Mouse (Mus musculus): ENCODE measurements at regions not wholly inside any gene's neighbourhood (a gene's known extent, or its start where the extent isn't known, plus 50 kb on each side); places are given as distances from the start of the nearest gene placed in this dataset.

DNA sequence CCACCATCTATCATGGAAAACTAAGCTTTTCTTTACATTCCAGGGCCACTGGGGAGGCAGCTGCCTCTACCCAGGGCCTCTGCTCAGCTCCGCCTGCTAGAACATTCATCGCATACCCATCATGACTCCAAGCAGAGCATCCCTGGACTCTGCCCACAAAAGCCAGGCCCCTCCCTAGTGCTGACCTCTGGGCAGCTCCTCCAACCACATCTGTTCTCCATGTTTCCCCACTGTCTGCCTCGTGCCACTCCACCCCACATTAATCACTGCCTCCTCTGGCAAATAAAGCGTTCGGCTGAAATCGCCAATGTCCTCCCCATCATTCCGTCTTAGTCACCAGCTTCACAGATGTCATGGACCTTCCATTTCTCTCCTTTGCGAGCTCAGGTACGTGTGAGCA, 96.2 kb upstream of the Cops8 start:
- peaks cover 16% of the 10 kb centered on the region for H3K4me1 ChIP-seq (ENCODE audit: control insufficient read depth, insufficient read depth, low read length)
- H3K36me3 ChIP-seq (ENCODE audit: control insufficient read depth, insufficient read depth, low read length) = no peaks in the 10 kb centered on the region
- DNase-seq (ENCODE audit: low spot score) (no peak), ATAC-seq (ENCODE audit: insufficient number of reproducible peaks, low FRiP score, low TSS enrichment, low read depth) (no peak)
- no peak overlapping the region for H3K9ac ChIP-seq (ENCODE audit: low read length)
- WGBS = 38% methylated on average over 9 of the region's 9 CpGs
- no peaks in the 10 kb centered on the region for H3K27me3 ChIP-seq (ENCODE audit: control insufficient read depth, insufficient read depth, low read length)
- H3K4me3 ChIP-seq (ENCODE audit: low read depth, low read length) = no peak overlapping the region
- no peak overlapping the region for H3K27ac ChIP-seq (replicated peaks; ENCODE audit: low read depth, low read length)
- 0 out of 2 replicates have a peak overlapping the region, but pooled peaks have one; percentile 2 for H3K4me2 ChIP-seq (ENCODE audit: low read depth, severe bottlenecking)
- no peaks in the 10 kb centered on the region for H3K9me3 ChIP-seq (ENCODE audit: control insufficient read depth, low read length)

DNA sequence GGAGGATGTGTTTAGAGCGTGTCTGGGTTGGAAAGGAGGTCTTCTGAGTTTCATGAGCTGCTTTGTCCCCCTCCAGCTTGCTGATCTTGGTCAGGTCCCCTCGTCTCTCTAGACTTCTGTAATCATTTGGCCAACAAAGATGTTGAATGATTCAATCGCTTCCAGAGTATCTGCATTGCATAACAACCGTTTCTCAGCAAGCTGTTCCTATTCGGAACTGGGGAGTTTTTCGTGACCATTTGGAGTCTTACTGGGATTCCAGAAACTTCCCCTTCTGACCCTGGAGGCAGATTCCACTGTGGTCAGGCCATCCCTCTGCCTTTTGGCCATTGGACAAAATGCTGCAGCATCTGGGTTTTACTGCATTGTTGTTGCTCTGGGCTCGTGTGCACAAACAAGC, 93.4 kb upstream of the Cops8 start:
- DNase-seq (ENCODE audit: low spot score) = no peak
- WGBS = 85% methylated on average over 7 of the region's 7 CpGs
- no peaks in the 10 kb centered on the region for H3K9me3 ChIP-seq (ENCODE audit: control insufficient read depth, low read length)

DNA sequence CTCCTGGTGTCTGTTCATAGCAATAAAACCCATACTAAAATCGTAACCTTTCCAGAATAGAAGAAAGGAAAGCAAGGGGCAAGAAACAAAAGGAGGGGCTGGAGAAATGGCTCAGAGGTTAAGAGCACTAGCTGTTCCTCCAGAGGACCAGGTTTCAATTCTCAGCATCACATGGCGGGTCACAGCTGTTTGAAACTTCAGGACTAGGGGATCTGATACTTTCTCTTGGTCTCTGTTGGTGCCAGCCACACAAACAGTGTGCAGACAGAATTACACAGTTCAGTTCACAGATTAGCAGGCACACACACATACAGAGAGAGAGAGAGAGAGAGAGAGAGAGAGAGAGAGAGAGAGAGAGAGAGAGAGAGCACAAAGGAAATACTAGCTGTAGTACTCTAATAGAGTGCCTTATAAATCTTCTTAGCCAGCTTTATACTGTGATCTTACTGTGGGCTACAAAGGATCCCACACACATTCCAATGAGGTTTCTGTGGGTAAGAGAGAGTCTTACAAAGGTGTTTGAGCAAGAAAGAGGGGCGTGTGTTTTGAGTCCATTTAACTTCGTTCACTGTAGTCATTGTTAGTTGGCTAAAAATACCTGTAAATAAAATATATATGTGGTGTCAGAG, 89.2 kb upstream of the Cops8 start:
- no peak overlapping the region for H3K4me2 ChIP-seq (ENCODE audit: low read depth, severe bottlenecking)
- no peak for DNase-seq (ENCODE audit: low spot score)
- H3K9me3 ChIP-seq (ENCODE audit: control insufficient read depth, low read length) = no peaks in the 10 kb centered on the region
- H3K4me1 ChIP-seq (ENCODE audit: control insufficient read depth, insufficient read depth, low read length) = peaks cover 1% of the 10 kb centered on the region; the same call in 1 of the 2 replicates
- H3K27me3 ChIP-seq (ENCODE audit: control insufficient read depth, insufficient read depth, low read length) = no peaks in the 10 kb centered on the region
- 73% methylated on average over 4 of the region's 4 CpGs for WGBS
- no peak overlapping the region for H3K27ac ChIP-seq (replicated peaks; ENCODE audit: low read depth, low read length)
- H3K4me3 ChIP-seq (ENCODE audit: low read depth, low read length) = no peak overlapping the region
- H3K36me3 ChIP-seq (ENCODE audit: control insufficient read depth, insufficient read depth, low read length) = no peaks in the 10 kb centered on the region
- no peak for ATAC-seq (ENCODE audit: insufficient number of reproducible peaks, low FRiP score, low TSS enrichment, low read depth)
- H3K9ac ChIP-seq (ENCODE audit: low read length) = no peak overlapping the region

More for the DNA sequence above, 93.4 kb upstream of the Cops8 start:
- no peaks in the 10 kb centered on the region for H3K36me3 ChIP-seq (ENCODE audit: control insufficient read depth, insufficient read depth, low read length)
- H3K4me3 ChIP-seq (ENCODE audit: low read depth, low read length) = no peak overlapping the region
- H3K27me3 ChIP-seq (ENCODE audit: control insufficient read depth, insufficient read depth, low read length) = no peaks in the 10 kb centered on the region
- ATAC-seq (ENCODE audit: insufficient number of reproducible peaks, low FRiP score, low TSS enrichment, low read depth) = no peak
- H3K4me1 ChIP-seq (ENCODE audit: control insufficient read depth, insufficient read depth, low read length) = peaks cover 12% of the 10 kb centered on the region
- H3K27ac ChIP-seq (replicated peaks; ENCODE audit: low read depth, low read length) = no peak overlapping the region
- H3K4me2 ChIP-seq (ENCODE audit: low read depth, severe bottlenecking) = no peak overlapping the region
- no peak overlapping the region for H3K9ac ChIP-seq (ENCODE audit: low read length)

DNA sequence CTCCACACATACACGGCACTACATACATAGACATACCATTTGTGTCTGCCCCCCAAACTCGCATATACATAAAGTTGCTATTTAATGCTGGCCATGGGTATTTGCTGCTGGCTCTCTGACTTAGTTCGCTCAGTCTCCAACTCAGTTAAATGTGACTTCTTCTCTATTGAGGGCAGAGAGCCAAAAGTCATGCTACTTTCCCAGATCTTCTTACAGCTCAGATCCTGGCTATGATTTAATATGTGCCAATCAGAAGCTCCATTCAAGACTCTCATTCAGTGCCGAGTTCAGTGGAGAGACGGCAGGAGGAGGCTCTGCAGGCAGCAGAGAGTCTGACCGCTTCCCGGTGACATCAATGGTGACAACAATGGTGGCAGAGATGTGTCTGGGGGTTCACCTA, 88.6 kb upstream of the Cops8 start:
- 85% methylated on average over 7 of the region's 7 CpGs for WGBS
- H3K4me3 ChIP-seq (ENCODE audit: low read depth, low read length) = no peak overlapping the region

DNA sequence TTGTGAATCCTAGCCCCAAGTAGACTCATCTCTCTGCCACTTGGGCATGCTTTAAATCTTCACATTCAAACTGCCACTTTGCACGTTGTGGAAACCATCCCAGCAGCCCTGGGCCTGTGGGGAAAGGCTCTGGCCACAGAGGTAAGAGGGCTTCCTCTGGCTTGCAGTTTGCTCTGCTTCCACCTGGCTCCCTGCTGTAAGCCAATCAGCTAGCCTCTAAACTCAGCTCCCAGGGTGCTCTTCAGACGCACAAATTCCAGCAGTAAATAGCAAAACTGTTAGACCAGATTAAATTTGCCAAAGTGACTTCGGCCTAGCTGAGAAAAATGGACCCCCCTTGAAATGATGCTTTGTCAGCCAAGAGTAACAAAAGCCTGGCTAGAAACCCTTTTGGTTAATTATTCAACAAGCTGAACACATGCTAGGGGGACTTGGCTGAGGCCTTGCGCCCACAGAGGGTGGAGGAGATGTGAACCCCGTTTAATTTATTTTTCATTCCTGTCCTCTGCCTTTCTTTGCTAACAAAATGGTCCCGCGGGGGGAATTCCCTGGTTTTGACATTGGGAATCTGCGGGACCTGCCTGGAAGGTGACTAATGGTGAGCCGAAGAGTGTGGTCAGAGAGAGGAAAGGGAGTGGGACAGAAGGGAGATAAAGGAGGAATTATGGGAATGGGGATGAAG, 84.1 kb upstream of the Cops8 start:
- DNase-seq (ENCODE audit: low spot score) (no peak), ATAC-seq (ENCODE audit: insufficient number of reproducible peaks, low FRiP score, low TSS enrichment, low read depth) (no peak)
- no peaks in the 10 kb centered on the region for H3K27me3 ChIP-seq (ENCODE audit: control insufficient read depth, insufficient read depth, low read length)
- peaks cover 15% of the 10 kb centered on the region for H3K4me1 ChIP-seq (ENCODE audit: control insufficient read depth, insufficient read depth, low read length)
- no peak overlapping the region for H3K4me3 ChIP-seq (ENCODE audit: low read depth, low read length)
- 73% methylated on average over 9 of the region's 9 CpGs for WGBS
- no peak overlapping the region for H3K9ac ChIP-seq (ENCODE audit: low read length)
- H3K36me3 ChIP-seq (ENCODE audit: control insufficient read depth, insufficient read depth, low read length) = no peaks in the 10 kb centered on the region
- H3K4me2 ChIP-seq (ENCODE audit: low read depth, severe bottlenecking) = no peak overlapping the region
- no peak overlapping the region; the same call in 1 of the 2 replicates for H3K27ac ChIP-seq (replicated peaks; ENCODE audit: low read depth, low read length)
- no peaks in the 10 kb centered on the region for H3K9me3 ChIP-seq (ENCODE audit: control insufficient read depth, low read length)

More for the DNA sequence above, 88.6 kb upstream of the Cops8 start:
- no peaks in the 10 kb centered on the region for H3K27me3 ChIP-seq (ENCODE audit: control insufficient read depth, insufficient read depth, low read length)
- DNase-seq (ENCODE audit: low spot score) (no peak), ATAC-seq (ENCODE audit: insufficient number of reproducible peaks, low FRiP score, low TSS enrichment, low read depth) (no peak)
- no peaks in the 10 kb centered on the region for H3K36me3 ChIP-seq (ENCODE audit: control insufficient read depth, insufficient read depth, low read length)
- peaks cover 8% of the 10 kb centered on the region for H3K4me1 ChIP-seq (ENCODE audit: control insufficient read depth, insufficient read depth, low read length)
- no peaks in the 10 kb centered on the region for H3K9me3 ChIP-seq (ENCODE audit: control insufficient read depth, low read length)
- no peak overlapping the region for H3K27ac ChIP-seq (replicated peaks; ENCODE audit: low read depth, low read length)
- H3K9ac ChIP-seq (ENCODE audit: low read length) = no peak overlapping the region
- H3K4me2 ChIP-seq (ENCODE audit: low read depth, severe bottlenecking) = no peak overlapping the region

DNA sequence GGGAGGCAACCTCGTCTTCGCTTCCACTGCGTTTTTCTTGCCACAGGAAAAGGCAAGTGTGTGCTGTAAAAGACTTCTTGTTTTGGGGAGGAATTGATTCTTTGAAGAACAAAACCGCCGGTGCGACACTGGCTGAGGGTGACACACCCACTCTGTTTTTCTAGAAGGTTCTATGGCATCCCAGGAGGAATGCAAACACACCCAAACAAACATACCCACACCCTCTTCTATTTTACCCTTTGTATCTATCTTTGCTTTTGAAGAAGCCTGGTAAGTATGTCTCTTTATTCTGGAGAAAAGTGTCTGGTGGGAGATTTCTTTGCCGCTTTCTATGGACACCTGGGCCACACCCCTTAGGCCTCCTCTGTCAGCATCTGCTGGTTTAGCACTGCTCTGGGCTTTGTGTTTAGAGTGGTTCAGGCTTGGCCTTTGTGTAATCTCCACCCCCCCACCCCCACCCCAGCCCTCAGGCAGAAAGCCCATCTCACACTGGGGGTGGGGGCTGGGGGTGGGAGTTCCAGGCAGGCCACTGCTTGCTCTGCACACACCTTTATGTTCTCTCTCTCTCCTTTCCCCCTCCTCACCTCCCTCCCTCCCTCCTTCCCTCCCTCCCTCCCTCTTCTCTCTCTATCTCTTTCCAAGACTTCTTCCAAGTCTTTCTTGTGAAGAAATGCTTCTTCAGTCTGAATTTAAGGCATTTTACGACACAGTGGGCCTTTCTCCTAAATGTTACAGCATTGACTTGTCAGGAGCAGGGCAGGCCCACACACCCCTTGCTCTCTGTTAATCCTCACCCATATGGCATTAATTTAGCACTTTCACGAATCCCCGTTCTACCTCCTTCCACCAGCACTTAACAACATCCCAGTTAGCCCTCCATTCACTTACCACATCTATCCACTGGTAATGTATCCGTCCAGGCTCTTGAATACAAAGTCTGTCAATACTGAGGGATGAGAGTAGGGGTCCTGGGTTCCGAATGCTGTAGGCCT, 83.2 kb upstream of the Cops8 start:
- Histone ChIP-seq H3K27me3 (ENCODE audit: control insufficient read depth, insufficient read depth, low read length) (no peaks in the 10 kb centered on the region), H3K9me3 (ENCODE audit: control insufficient read depth, low read length) (no peaks in the 10 kb centered on the region), H3K9ac (ENCODE audit: low read length) (no peak overlapping the region), H3K4me2 (ENCODE audit: low read depth, severe bottlenecking) (no peak overlapping the region), H3K4me1 (ENCODE audit: control insufficient read depth, insufficient read depth, low read length) (peaks cover 15% of the 10 kb centered on the region), H3K36me3 (ENCODE audit: control insufficient read depth, insufficient read depth, low read length) (no peaks in the 10 kb centered on the region), H3K4me3 (ENCODE audit: low read depth, low read length) (no peak overlapping the region), H3K27ac (replicated peaks; ENCODE audit: low read depth, low read length) (peak overlapping the region; percentile 61)
- DNase-seq (ENCODE audit: low spot score) (peak; percentile 52), ATAC-seq (ENCODE audit: insufficient number of reproducible peaks, low FRiP score, low TSS enrichment, low read depth) (peak; percentile 73; the same call in 1 of the 2 replicates)
- WGBS = 50% methylated on average over 12 of the region's 12 CpGs

DNA sequence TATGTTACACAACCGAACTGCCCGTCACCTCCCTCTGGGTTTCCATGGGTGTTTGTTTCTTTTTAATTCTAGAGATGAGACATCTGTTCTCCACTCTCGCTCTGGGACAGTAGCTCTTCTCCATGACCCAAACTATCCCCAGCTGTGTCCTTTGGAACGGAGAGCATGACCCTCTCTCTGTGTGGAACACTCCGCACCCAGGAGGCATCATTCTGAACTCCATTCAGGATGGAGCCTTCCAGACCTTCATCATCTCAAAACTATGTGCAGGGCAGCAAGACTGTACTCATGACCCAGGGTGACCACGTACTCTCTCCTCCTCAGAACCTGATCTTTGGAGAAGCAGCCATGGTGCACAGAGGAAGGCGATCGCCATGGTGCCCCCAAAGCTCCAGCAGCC, 80.5 kb upstream of the Cops8 start:
- Histone ChIP-seq H3K27me3 (ENCODE audit: control insufficient read depth, insufficient read depth, low read length) (no peaks in the 10 kb centered on the region), H3K4me3 (ENCODE audit: low read depth, low read length) (no peak overlapping the region), H3K4me1 (ENCODE audit: control insufficient read depth, insufficient read depth, low read length) (peaks cover 15% of the 10 kb centered on the region), H3K9me3 (ENCODE audit: control insufficient read depth, low read length) (no peaks in the 10 kb centered on the region), H3K36me3 (ENCODE audit: control insufficient read depth, insufficient read depth, low read length) (no peaks in the 10 kb centered on the region), H3K27ac (replicated peaks; ENCODE audit: low read depth, low read length) (no peak overlapping the region), H3K9ac (ENCODE audit: low read length) (no peak overlapping the region), H3K4me2 (ENCODE audit: low read depth, severe bottlenecking) (no peak overlapping the region)
- ATAC-seq (ENCODE audit: insufficient number of reproducible peaks, low FRiP score, low TSS enrichment, low read depth) (no peak), DNase-seq (ENCODE audit: low spot score) (no peak)
- 89% methylated on average over 8 of the region's 8 CpGs for WGBS

DNA sequence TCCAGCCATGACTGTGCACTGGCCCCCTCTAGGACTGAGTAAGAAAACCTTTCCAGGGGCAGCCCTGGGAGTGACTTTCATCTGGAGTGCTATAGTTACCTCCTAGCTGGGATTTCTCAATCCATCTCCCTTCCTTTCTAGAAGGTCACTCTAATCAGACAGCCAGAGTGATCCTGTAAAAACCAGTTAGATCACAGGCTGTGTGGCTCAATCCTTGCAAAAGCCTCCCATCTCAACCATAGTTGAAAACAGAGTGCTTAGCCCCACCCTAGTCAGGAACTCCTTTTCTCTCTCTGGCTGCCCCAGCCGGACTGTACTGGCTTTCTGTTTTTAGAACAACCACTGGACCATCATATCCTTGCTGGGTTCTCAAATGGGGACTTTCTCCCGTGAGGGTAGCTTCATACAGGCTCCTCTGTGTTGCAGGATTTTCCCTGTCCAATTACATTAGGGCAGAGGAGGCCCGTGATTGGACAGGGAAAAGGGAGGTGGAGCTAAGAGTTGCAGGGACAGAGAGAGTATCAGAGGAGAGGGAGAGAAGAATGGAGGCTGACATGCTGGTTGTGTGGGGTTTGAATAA, 78.0 kb upstream of the Cops8 start:
- 30% methylated on average over 3 of the region's 3 CpGs for WGBS
- ATAC-seq (ENCODE audit: insufficient number of reproducible peaks, low FRiP score, low TSS enrichment, low read depth) (no peak), DNase-seq (ENCODE audit: low spot score) (no peak)
- H3K27me3 ChIP-seq (ENCODE audit: control insufficient read depth, insufficient read depth, low read length) = no peaks in the 10 kb centered on the region
- H3K27ac ChIP-seq (replicated peaks; ENCODE audit: low read depth, low read length) = no peak overlapping the region
- H3K4me2 ChIP-seq (ENCODE audit: low read depth, severe bottlenecking) = no peak overlapping the region
- H3K36me3 ChIP-seq (ENCODE audit: control insufficient read depth, insufficient read depth, low read length) = no peaks in the 10 kb centered on the region
- H3K9ac ChIP-seq (ENCODE audit: low read length) = no peak overlapping the region
- H3K4me1 ChIP-seq (ENCODE audit: control insufficient read depth, insufficient read depth, low read length) = peaks cover 3% of the 10 kb centered on the region; the same call in 1 of the 2 replicates
- H3K4me3 ChIP-seq (ENCODE audit: low read depth, low read length) = no peak overlapping the region
- H3K9me3 ChIP-seq (ENCODE audit: control insufficient read depth, low read length) = no peaks in the 10 kb centered on the region
